Comparison of ENCODE assay signal across 9 mouse cellular contexts in genomic region chr8:10945490-10945889, GRCm38 (mm10).
DNase-seq lines count a peak whose midpoint lies in the region; ATAC-seq and TF ChIP-seq lines count a peak whose summit lies in the region.
"Had no signal": no experiment of that assay in that cellular context is flagged by ENCODE, and none has a peak within 500 bp of the region (broad histone marks: within the 10 kb centered on the region; RNA-seq: fewer than 3 reads in every experiment).

No protein-coding gene starts in this region.

- no peak for TF ChIP-seq CTCF in G1E (IDR thresholded peaks at IDR 0.05; ENCODE audit: low read depth, low read length)

- peaks cover 54% of the 10 kb centered on the region for H3K4me1 ChIP-seq in heart, embryonic 13.5 days
- H3K4me1 ChIP-seq in G1E (ENCODE audit: insufficient read depth, low read depth, low read length): peaks cover 41% of the 10 kb centered on the region
- H3K4me1 ChIP-seq in hindbrain, embryonic 14.5 days (replicated peaks; ENCODE audit: control insufficient read depth, insufficient read depth, low read length): peaks cover 14% of the 10 kb centered on the region; the same call in 1 of the 2 replicates

- H3K36me3 ChIP-seq in heart, embryonic 13.5 days: no peaks in the 10 kb centered on the region
- H3K36me3 ChIP-seq in G1E (replicated peaks): no peaks in the 10 kb centered on the region
- no peaks in the 10 kb centered on the region for H3K36me3 ChIP-seq in hindbrain, embryonic 14.5 days (replicated peaks; ENCODE audit: control insufficient read depth, insufficient read depth)

- H3K27ac ChIP-seq in heart, embryonic 13.5 days (replicated peaks): peak overlapping the region; percentile 64
- H3K27ac ChIP-seq in hindbrain, embryonic 14.5 days: peak overlapping the region; percentile 45; the same call in 1 of the 2 replicates
- H3K27ac ChIP-seq: left cerebral cortex, adult 2 months had no signal

- peak overlapping the region; percentile 72; the same call in 1 of the 2 replicates for H3K9ac ChIP-seq in heart, embryonic 13.5 days
- H3K9ac ChIP-seq in hindbrain, embryonic 14.5 days: no peak overlapping the region

- H3K27me3 ChIP-seq in heart, embryonic 13.5 days (replicated peaks): 0 out of 2 replicates have a peak, but pooled peaks cover 18% of the 10 kb centered on the region
- H3K27me3 ChIP-seq in G1E (ENCODE audit: insufficient read depth, low read length): peaks cover 2% of the 10 kb centered on the region; the same call in 1 of the 2 replicates
- H3K27me3 ChIP-seq in hindbrain, embryonic 14.5 days (ENCODE audit: control insufficient read depth, insufficient read depth, low read length): peaks cover 7% of the 10 kb centered on the region; the same call in 1 of the 2 replicates

- no peaks in the 10 kb centered on the region for H3K9me3 ChIP-seq in heart, embryonic 13.5 days
- H3K9me3 ChIP-seq in G1E (replicated peaks): no peaks in the 10 kb centered on the region
- no peaks in the 10 kb centered on the region for H3K9me3 ChIP-seq in hindbrain, embryonic 14.5 days (ENCODE audit: control insufficient read depth, low read length)

- no peak for ATAC-seq in heart, embryonic 13.5 days (ENCODE audit: extremely low read depth, insufficient number of reproducible peaks, low FRiP score, low TSS enrichment)
- ATAC-seq in G1E (ENCODE audit: extremely low read depth, insufficient number of reproducible peaks, low FRiP score, poor library complexity, severe bottlenecking): no peak
- ATAC-seq in hindbrain, embryonic 14.5 days (ENCODE audit: low FRiP score): peak; percentile 37; the same call in 1 of the 2 replicates
- peak; percentile 6; the same call in 1 of the 2 replicates for ATAC-seq in megakaryocyte, adult 5-6 weeks (ENCODE audit: poor library complexity, severe bottlenecking)

- 86% methylated on average over 2 of the region's 2 CpGs for WGBS in heart, embryonic 13.5 days
- WGBS in hindbrain, embryonic 14.5 days: 81% methylated on average over 2 of the region's 2 CpGs

- no peak overlapping the region for H3K4me3 ChIP-seq in heart, embryonic 13.5 days
- H3K4me3 ChIP-seq in G1E (ENCODE audit: low read depth, low read length): peak overlapping the region; percentile 4; the same call in 1 of the 2 replicates
- H3K4me3 ChIP-seq in hindbrain, embryonic 14.5 days (replicated peaks; ENCODE audit: low read length): no peak overlapping the region

- H3K4me2 ChIP-seq in heart, embryonic 13.5 days: peak overlapping the region; percentile 68
- H3K4me2 ChIP-seq in hindbrain, embryonic 14.5 days (replicated peaks): no peak overlapping the region

- intact Hi-C loops in left cerebral cortex, postnatal 10 days (cut with DNase I): no loop called here

- DNase-seq in heart, adult 11 months: no peak
- DNase-seq in G1E (ENCODE audit: low spot score): no peak
- DNase-seq in hindbrain, embryonic 14.5 days (ENCODE audit: low spot score): no peak
- no peak for DNase-seq in embryo, embryonic 11 days
- DNase-seq in cerebellum, postnatal 14 days: no peak
- DNase-seq in left cerebral cortex, postnatal 10 days (ENCODE audit: extremely low spot score in 1 of 2, low spot score in 2 of 2): no peak

Comparison
In these comparisons a context has a peak if more than half of its experiments do, and no peak if none do; other contexts are left out.
1. ATAC-seq: peak in hindbrain, embryonic 14.5 days (single experiment) and megakaryocyte, adult 5-6 weeks (single experiment); none in heart, embryonic 13.5 days (single experiment) and G1E (single experiment).